Mouse (Mus musculus): ENCODE data around the gene Gapvd1. TPM values are rescaled to one million over a fixed set of nuclear protein-coding genes. Genes with fewer than 3 reads are reported as not detected.
A peak's percentile ranks its signal among the peaks of the same experiment; 100 is the strongest.

Gene Gapvd1
- polyA plus RNA-seq, 1 experiment, result 36.9 TPM

- TF ChIP-seq POLR2A (IDR thresholded peaks at IDR 0.05; ENCODE audit: control insufficient read depth, extremely low read depth, insufficient read depth, low read length, poor library complexity) (no peak), CTCF (IDR thresholded peaks at IDR 0.05; ENCODE audit: borderline replicate concordance, control insufficient read depth, extremely low read depth, insufficient read depth, low read length, poor library complexity) (no peak)
- no peak for DNase-seq
Measured at GRCm38 (mm10) chr2:34772252-34773235, 17.5 kb upstream of the Gapvd1 start.

GRCm38 (mm10) chr2:34771368-34772226 lies 16.6 kb upstream of the Gapvd1 start, which contains the start of gene Hspa5:
Hspa5 (plus strand) TSS chr2:34771970.
- WGBS, result under 1% methylated on average over 60 of the region's 60 CpGs
- peak; percentile 98 for DNase-seq
- H3K36me3 ChIP-seq (ENCODE audit: control insufficient read depth, insufficient read depth, low read length), result peaks cover 30% of the 10 kb centered on the region

More at GRCm38 (mm10) chr2:34772252-34773235, 17.5 kb upstream of the Gapvd1 start:
- H3K27ac ChIP-seq (ENCODE audit: control insufficient read depth, insufficient read depth, low read length), result peak overlapping the region; percentile 15
- peak overlapping the region; percentile 57 for H3K4me3 ChIP-seq (ENCODE audit: control insufficient read depth, insufficient read depth, low read length)
- peaks cover 33% of the 10 kb centered on the region for H3K36me3 ChIP-seq (ENCODE audit: control insufficient read depth, insufficient read depth, low read length)
- WGBS, result under 1% methylated on average over 50 of the region's 50 CpGs
- no peaks in the 10 kb centered on the region for H3K27me3 ChIP-seq (ENCODE audit: control insufficient read depth, insufficient read depth, low read length)
- no peaks in the 10 kb centered on the region; the same call in 1 of the 2 replicates for H3K4me1 ChIP-seq (replicated peaks; ENCODE audit: control insufficient read depth, insufficient read depth, low read length)

GRCm38 (mm10) chr2:34770951-34771350 lies 15.9 kb upstream of the Gapvd1 start:
- H3K27ac ChIP-seq (ENCODE audit: control insufficient read depth, insufficient read depth, low read length), result peak overlapping the region; percentile 13; the same call in 1 of the 2 replicates
- 2% methylated on average over 6 of the region's 6 CpGs for WGBS
- peak overlapping the region; percentile 79 for H3K4me3 ChIP-seq (ENCODE audit: control insufficient read depth, insufficient read depth, low read length)
- no peak for TF ChIP-seq CTCF (IDR thresholded peaks at IDR 0.05; ENCODE audit: borderline replicate concordance, control insufficient read depth, extremely low read depth, insufficient read depth, low read length, poor library complexity)
- no peak for TF ChIP-seq POLR2A (IDR thresholded peaks at IDR 0.05; ENCODE audit: control insufficient read depth, extremely low read depth, insufficient read depth, low read length, poor library complexity)
- no peaks in the 10 kb centered on the region; the same call in 1 of the 2 replicates for H3K4me1 ChIP-seq (replicated peaks; ENCODE audit: control insufficient read depth, insufficient read depth, low read length)
- H3K36me3 ChIP-seq (ENCODE audit: control insufficient read depth, insufficient read depth, low read length), result peaks cover 25% of the 10 kb centered on the region
- H3K27me3 ChIP-seq (ENCODE audit: control insufficient read depth, insufficient read depth, low read length), result no peaks in the 10 kb centered on the region
- DNase-seq, result no peak

More at GRCm38 (mm10) chr2:34771368-34772226, 16.6 kb upstream of the Gapvd1 start, which contains the start of gene Hspa5:
- Histone ChIP-seq H3K27me3 (ENCODE audit: control insufficient read depth, insufficient read depth, low read length) (no peaks in the 10 kb centered on the region), H3K27ac (ENCODE audit: control insufficient read depth, insufficient read depth, low read length) (peak within 1 kb of the TSS; percentile 15), H3K4me3 (ENCODE audit: control insufficient read depth, insufficient read depth, low read length) (peak within 1 kb of the TSS; percentile 79), H3K4me1 (replicated peaks; ENCODE audit: control insufficient read depth, insufficient read depth, low read length) (no peaks in the 10 kb centered on the region; the same call in 1 of the 2 replicates)
- TF ChIP-seq CTCF (IDR thresholded peaks at IDR 0.05; ENCODE audit: borderline replicate concordance, control insufficient read depth, extremely low read depth, insufficient read depth, low read length, poor library complexity) (0 out of 2 replicates have a peak, but pooled peaks have one; percentile 53), POLR2A (IDR thresholded peaks at IDR 0.05; ENCODE audit: control insufficient read depth, extremely low read depth, insufficient read depth, low read length, poor library complexity) (peak; percentile 93)

GRCm38 (mm10) chr2:34770049-34770448 lies 15.0 kb upstream of the Gapvd1 start:
- 96% methylated on average over 2 of the region's 2 CpGs for WGBS
- no peak overlapping the region for H3K27ac ChIP-seq (ENCODE audit: control insufficient read depth, insufficient read depth, low read length)
- no peak for DNase-seq
- TF ChIP-seq CTCF (IDR thresholded peaks at IDR 0.05; ENCODE audit: borderline replicate concordance, control insufficient read depth, extremely low read depth, insufficient read depth, low read length, poor library complexity) (no peak), POLR2A (IDR thresholded peaks at IDR 0.05; ENCODE audit: control insufficient read depth, extremely low read depth, insufficient read depth, low read length, poor library complexity) (no peak)
- peaks cover 16% of the 10 kb centered on the region for H3K36me3 ChIP-seq (ENCODE audit: control insufficient read depth, insufficient read depth, low read length)
- no peaks in the 10 kb centered on the region; the same call in 1 of the 2 replicates for H3K4me1 ChIP-seq (replicated peaks; ENCODE audit: control insufficient read depth, insufficient read depth, low read length)
- no peak overlapping the region for H3K4me3 ChIP-seq (ENCODE audit: control insufficient read depth, insufficient read depth, low read length)
- H3K27me3 ChIP-seq (ENCODE audit: control insufficient read depth, insufficient read depth, low read length), result no peaks in the 10 kb centered on the region

- WGBS, result 65% methylated on average over 12 of the region's 12 CpGs
- no peak for DNase-seq
- Histone ChIP-seq H3K4me3 (ENCODE audit: control insufficient read depth, insufficient read depth, low read length) (no peak overlapping the region), H3K27me3 (ENCODE audit: control insufficient read depth, insufficient read depth, low read length) (no peaks in the 10 kb centered on the region), H3K27ac (ENCODE audit: control insufficient read depth, insufficient read depth, low read length) (no peak overlapping the region), H3K36me3 (ENCODE audit: control insufficient read depth, insufficient read depth, low read length) (no peaks in the 10 kb centered on the region), H3K4me1 (replicated peaks; ENCODE audit: control insufficient read depth, insufficient read depth, low read length) (no peaks in the 10 kb centered on the region)
- no peak for TF ChIP-seq CTCF (IDR thresholded peaks at IDR 0.05; ENCODE audit: borderline replicate concordance, control insufficient read depth, extremely low read depth, insufficient read depth, low read length, poor library complexity)
Measured at GRCm38 (mm10) chr2:34764801-34765200, 9.8 kb upstream of the Gapvd1 start.

GRCm38 (mm10) chr2:34762872-34763271 lies 7.8 kb upstream of the Gapvd1 start:
- Histone ChIP-seq H3K27ac (ENCODE audit: control insufficient read depth, insufficient read depth, low read length) (no peak overlapping the region), H3K27me3 (ENCODE audit: control insufficient read depth, insufficient read depth, low read length) (no peaks in the 10 kb centered on the region), H3K4me1 (replicated peaks; ENCODE audit: control insufficient read depth, insufficient read depth, low read length) (no peaks in the 10 kb centered on the region), H3K36me3 (ENCODE audit: control insufficient read depth, insufficient read depth, low read length) (no peaks in the 10 kb centered on the region), H3K4me3 (ENCODE audit: control insufficient read depth, insufficient read depth, low read length) (no peak overlapping the region)
- TF ChIP-seq CTCF (IDR thresholded peaks at IDR 0.05; ENCODE audit: borderline replicate concordance, control insufficient read depth, extremely low read depth, insufficient read depth, low read length, poor library complexity) (no peak), POLR2A (IDR thresholded peaks at IDR 0.05; ENCODE audit: control insufficient read depth, extremely low read depth, insufficient read depth, low read length, poor library complexity) (no peak)
- DNase-seq, result no peak
- 86% methylated on average over 2 of the region's 2 CpGs for WGBS
